Mouse (Mus musculus) lung, adult 18-20 months (tissue): ENCODE data around the gene Pex14.
"Not testable (repeated sequence)": the region's sequence is repeated elsewhere in the genome, so short reads cannot be mapped to it uniquely, and the experiment has no call there.

ENCODE experiments used
- DNase-seq, 2 experiments: peaks; one replicate each; pipeline ENCODE4 v3.0.0; 2022; ENCODE audit warnings: mixed read lengths in 2 of 2

Gene Pex14

DNA sequence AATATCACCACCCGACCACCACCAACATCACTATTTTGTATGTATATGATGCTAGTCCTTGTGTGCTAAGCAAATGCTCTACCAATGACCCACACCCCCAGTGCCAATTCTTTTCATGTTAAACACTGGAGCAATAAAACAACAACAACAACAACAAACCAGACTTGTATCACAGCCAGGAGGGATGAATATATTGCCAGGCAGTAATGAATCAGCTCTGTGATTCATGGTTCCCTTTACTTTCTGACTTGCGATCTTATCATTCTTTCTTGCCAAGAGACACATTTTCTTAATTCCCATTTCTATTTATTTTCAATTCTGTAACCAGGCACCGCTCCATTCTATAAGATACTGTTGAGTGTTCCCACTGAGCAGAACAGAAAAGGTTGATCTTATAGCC, 1.8 kb upstream of the Pex14 start:
- DNase-seq = no peak

DNA sequence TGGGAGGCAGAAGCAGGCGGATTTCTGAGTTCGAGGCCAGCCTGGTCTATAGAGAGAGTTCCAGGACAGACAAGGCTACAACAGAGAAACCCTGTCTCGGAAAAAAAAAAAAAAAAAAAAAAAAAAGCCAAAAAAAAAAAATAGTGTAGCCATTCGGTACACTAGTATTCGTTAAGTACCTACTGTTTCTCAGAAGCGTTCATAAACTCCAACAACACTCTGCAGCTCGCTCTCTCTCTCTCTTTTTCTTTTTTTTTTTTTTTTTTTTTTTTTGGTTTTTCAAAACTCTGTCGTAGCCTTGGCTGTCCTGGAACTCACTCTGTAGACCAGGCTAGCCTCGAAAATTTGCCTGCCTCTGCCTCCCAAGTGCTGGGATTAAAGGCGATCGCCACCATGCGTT, 773 bp upstream of the Pex14 start:
- not testable (repeated sequence) for DNase-seq

DNA sequence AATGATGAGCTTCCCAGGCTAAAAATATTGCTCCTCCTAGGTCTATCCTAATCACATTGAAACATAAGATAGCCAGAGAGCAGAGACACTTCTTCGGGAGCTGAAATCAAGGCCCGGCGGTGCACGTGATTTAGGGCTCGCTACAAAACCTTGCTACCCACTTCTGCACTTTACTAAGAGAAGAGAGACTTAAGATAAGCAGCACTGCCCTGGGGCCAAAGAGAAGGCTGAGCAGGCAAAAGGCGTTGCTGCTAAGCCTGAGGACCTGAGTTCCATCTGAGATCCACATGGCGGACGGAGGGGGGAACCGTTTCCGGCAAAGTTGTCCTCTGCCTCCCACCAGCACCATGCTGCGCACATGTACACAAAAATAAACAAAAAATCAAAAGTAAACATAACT, 1.1 kb downstream of the Pex14 start:
- no peak for DNase-seq

DNA sequence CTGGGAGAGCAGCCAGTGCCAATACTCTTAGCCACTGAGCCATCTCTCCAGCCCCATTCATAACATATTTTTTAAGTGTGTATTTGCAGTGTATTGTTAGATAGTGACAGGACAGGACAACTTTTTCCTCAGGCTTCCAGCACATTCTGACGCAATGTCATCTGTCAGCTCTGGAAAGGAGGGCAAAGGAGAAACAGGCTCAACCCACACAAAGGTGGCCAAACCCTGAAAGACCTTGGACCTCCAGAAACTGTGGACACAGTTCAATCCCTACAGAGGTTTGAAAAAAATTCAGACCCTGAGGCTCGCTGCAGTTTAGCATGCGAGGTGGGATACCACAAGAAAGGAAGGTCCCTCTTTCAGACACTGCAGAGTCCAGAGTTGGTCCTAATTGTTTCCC, 1.7 kb downstream of the Pex14 start:
- no peak for DNase-seq

DNA sequence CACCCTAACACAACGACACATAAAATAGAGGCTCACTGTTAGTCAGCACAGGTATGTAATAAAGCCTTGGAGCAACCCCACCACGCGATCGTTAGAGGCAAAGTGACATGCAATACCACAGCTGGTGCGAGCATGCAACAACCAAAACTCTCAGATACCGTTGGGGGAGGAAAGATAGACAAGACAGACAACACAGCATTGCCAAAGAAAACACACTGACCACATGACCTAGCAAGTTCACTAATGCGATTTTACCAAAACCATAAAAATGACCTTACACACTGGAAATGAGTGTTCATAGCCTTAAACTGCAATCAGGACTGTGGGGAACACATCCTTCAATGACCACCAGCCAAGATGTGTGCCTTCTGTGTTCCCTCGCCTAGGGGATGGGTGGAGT, 8.3 kb downstream of the Pex14 start:
- no peak for DNase-seq

DNA sequence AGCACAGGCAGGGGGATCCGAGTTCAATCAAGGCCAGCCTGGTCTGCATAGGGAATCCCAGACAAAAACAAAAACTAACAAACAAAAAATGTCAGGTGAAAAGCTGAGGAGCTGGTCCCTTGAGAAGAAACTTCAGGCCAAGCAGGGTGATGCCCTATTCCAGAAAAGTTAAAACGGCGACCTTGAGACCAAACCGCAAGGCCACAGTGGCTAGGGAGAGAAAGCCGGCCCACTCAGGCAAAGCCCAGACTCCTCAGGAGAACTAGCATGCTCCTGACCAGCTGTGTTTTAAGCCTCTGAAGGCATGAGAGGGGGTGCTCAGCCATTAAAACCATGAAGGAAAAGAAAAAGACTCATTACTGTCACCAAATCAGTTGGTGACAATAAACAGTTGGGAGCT, 14.3 kb downstream of the Pex14 start:
- no peak for DNase-seq

DNA sequence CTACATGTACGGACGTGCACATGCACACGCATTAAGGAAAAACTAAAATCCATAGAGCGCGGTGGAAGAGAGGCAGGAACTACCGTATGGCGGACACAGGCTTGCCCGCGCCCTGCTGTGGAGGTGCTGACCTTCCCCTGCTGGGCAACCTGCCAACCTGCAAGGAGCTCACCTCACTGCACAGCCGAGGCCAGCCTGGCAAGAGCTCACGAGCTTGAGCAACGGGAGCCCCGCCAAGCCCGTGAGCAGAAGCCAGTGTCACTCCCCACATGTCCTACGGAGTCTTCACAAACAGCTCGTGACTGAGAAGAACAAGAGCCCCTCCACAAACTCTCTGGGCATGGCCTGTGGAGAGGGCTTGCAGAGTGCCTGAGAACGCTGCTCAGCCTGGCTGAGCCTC, 18.1 kb downstream of the Pex14 start:
- DNase-seq = peak; percentile 80 to 87

DNA sequence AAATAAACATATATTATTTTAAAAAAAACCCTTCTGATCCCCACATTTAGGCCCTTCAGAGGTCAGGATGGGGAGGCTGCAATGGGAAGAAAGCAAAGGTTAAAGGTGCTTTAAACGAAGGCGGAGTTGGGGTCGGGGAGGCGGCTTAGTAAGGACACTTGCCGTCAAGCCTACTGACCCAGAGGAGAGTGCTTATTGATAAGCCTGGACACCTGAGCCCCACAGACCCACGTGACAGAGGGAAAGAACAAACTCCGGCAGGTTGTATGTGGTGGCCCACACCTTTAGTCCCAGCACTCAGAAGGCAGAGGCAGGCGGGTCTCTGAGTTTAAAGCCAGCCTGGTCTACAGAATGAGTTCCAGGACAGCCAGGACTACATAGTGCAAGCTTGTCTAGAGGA, 19.6 kb downstream of the Pex14 start:
- no peak for DNase-seq

DNA sequence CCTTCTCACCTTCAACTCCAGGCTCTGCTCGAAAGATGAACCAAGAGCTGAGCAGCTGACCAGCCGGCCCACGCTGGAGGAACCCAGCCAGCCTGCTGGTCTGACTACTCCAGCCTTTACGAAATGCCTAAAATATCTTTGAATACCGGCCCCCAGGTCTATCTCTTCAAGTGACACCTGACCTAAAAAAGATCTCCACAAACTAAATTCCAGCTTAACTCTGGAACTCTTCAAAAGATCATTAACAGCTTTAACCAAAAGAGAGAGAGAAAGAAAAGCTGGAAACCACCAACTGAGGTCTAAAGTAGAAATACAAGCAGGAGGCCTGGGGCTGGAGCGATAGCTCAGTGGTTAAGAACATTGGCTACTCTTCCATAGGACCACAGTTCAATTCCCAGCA, 20.0 kb downstream of the Pex14 start:
- DNase-seq = no peak

DNA sequence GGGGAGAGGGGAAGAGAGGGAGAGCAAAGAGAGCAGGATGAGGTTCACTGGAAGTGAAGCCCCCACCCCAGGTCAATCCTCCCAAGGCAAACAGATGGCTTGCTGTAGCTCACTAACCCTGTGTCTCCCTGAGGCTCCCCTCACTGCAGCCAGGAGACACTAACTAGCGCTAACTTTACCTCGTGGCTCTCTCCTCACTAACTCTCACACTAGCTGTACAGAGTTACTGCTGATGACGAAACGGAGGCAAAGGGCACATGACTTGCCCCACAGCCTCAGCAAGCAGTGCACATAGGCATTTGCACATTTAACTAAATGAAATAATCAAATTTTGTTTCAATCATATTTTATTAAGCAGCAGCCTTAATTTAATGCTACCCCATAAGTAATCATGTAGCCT, 21.4 kb downstream of the Pex14 start:
- no peak for DNase-seq

DNA sequence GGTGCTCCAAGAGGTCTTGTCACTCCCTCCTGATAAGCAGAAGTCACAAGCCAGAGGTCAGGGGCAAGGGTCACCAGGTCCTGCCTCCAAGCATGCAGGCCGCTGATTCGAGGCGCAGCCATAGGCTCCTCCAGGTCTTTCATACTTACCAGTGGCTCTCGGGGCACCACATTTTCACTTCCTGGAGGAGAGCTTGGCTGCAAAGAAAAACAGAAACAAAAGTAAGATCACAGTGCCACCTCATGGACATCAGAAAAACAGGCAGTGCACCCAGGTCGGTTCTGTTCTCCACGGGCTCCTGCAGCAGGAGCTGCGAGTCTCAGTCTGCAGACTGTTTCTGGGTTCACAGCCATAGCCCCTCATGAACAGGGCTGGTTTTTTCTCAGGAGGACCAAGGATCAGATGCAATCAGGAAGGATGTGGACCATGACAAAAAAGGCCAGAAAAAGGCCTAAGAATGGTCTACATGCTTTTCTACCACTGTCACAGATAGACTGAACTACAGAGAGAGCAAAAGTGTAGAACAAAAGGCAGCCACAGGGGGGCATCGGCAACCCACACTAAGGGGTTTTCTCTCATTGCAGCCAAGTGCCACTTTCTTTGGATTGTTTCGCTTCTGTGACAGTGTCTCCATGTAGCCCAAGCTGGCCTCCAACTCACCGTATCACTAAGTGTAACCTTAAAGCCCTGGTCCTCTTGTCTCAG, 23.7 kb downstream of the Pex14 start:
- DNase-seq = peak; percentile 77 to 78

DNA sequence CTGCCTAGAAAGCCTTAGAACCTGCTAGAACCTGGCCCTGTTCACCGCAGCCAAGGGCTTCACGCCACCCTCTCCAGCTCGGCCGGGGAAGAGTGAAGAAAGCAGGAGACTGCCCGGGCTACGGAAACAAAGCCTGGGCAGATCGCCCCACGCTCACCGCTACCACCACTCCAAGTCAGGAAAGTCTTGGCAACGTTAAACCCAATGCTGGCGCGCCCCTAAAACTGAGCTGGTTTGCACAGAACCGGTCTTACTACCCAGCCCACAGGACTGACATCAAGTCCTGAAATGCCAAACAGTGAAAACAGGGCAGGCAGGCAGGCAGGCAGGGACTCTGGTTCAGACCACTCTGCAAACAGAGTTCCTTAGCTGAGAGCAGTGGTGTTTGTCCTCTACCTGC, 24.6 kb downstream of the Pex14 start:
- peak; percentile 57 to 64 for DNase-seq

DNA sequence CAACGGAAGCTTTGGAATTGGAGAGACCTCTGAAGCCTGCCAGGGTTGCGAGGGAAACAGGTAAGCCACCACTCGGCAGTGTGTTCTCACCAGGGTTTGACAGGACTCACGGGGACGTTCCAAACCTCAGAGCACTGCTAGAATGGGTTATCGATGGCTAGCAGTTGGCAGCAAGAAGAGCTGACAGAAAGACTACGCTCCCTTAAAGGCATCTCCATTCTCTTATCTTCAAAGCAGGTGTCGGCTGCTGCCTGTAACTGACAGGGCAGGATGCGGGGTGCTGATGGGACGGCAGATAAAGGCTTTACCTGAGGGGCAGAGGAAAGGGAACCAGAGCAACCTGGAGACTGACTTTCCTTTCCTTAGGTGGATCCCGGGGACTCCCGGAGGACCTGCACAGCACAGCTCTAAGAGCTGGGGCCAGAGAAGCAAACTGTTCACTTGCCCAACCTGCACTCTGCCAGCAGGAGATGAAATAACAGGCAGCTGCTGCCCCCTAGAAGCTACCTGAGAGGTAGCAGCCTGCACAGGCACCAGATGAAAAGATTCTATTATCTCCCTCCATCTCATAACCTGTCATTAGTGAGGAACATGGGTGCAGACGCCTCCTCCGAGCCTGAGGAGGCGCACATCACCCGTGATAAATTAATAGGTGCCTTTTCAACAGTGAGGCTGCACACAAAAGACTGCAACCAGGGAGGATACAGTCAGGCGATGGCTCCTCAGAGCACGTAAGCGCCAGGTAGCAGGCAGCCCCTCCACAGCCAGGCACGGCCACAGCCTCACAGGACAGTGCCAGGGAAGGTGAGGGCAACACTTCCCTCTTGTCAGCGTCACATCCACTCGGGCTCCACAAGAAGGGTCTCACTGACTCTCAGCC, 32.8 kb downstream of the Pex14 start:
- peak in 1 of 2 experiments; percentile 51 for DNase-seq

DNA sequence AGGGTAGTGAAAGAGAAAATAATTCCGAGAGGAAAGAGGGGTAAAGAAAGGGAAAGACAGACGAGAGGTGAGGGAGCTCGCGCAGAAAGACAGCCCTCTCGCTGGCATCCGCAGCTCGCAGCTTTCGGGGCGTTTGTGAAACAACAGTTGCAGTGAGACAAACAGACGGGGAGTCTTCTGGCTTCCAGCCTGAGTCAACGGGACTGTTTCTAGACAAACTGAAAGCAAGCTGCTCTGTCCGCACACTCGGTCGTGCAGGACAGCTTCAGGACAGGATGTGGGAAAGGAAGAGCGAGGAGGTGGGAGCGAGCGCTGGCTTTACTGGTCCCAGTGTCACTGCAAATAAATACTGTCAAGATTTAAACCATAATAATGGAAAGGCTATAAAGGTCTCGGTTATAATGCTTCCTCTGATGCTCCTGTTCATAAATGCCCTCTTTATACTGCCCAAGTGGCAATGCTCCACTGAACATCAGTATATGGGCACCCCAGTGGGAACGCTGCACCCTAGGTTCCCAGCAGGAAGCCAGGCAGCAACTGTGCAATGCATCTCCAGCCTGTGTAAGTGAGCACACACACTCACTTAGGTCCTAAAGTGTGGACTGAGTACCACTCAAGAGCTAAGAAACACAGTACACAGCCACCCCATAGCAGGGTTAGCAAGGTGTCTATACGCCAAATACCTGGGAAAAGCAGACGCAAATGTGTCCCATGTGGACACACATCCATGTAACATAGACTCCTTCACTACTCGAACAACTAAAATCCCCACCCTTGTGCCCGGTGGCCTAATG, 35.4 kb downstream of the Pex14 start:
- peak in 1 of 2 experiments; percentile 34 for DNase-seq

DNA sequence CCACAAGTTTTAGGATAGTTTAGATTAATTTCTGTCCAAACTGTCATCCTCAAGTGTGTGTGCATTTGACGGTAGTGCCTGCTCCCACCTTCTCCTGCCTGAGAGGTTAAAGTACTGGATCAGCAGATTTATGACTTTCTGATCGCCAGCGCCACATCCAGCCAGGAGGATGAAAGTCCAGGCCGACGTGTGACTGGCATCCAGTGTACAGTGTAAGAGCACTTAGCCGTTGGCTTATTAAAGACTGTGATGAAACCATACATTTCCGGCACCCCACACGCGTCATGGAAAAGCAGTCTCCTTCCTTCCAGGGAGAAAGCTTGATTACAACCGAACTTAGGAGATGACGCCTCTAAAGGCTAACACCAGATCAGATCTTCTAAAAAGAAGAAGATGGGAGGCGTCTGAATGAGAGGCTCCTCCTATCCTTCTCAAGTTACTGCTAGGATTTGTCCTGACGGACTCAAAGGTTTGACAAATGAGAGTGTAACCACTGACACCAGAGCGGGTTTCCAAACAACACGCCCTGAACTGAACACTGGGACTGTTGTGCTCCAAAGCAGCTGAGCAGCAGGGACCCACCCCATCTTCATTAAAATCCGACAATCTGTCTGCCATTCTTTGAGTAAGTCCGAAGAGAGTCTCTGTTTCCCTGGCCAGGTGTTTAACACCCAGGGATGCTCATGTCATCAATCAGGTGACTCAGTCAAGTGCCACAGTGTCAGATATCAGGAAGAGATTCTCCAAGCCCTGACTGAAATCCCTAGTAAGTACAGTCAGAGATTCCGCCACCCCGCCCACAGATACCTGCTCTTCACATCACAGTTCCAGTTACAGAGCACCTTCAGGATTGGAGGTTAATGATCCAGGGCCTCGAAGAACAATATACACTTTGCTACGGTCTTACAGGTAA, 37.0 kb downstream of the Pex14 start:
- DNase-seq = no peak

DNA sequence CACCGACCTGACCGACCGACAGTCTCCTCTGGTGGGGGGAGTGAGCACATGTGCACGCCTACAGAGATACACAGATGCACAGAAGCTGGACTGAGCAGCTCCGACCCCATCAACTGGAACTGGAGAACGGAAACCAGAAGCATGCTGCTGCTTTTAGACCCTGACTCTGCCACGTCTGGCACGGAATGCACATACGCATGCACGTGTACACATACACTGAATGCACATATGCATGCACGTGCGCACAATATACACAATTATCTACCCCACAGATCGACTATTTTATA, 38.3 kb downstream of the Pex14 start:
- no peak for DNase-seq

DNA sequence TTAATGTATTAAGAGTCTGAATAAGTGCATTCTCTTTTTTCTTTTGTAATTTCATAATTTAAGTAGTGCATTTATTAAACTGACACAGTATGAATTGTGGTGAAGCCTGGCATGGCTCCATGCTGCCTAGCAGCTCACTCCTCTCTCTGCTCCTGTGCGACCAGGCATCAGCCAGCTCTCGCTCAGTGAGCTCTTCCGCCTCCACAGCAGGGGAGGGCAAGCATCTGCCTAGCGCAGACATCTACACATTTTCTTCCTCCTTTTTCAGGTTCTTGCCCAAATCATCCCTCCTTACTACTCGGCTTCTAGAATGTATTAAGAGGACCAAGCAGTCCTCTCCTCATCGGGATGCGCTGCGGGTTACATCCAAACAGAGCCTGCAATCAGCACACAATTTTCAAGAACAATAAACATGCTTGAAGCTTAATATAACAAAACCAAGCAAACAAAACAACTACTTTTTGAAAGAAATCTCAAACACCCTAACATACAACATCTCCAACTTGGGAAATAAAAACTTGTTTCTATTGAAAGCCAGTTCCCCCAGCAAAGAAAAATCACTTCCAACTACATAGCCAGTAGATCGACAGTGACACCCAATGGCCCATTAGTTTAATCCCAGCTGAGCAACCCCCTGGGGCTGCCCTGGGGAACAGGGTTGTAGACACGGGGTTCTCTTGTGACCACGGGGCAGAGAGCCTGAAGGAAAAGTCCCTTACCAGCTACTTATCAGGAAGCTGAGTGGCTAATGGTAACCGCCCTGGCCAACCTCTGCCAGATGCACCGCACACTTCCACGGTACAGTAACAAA, 38.9 kb downstream of the Pex14 start:
- DNase-seq = no peak

DNA sequence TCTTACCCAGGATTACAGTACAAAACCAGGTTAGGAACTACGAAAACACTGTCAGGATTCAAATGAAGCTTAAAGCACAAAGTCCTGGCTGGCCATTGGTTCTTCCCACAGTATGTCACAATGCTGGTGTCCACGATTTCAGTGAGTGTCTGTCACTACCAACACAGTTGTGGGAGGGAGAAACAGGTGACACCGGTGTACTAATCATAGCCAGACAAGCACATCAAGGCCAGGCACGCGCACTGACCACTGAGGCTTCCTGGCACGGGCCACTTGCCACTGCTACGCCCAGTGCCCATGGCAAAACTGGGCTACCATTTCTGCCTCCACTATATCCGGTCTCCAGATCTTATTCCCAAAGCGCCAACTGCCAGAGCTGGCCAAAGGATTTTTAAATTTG, 40.0 kb downstream of the Pex14 start:
- no peak for DNase-seq

DNA sequence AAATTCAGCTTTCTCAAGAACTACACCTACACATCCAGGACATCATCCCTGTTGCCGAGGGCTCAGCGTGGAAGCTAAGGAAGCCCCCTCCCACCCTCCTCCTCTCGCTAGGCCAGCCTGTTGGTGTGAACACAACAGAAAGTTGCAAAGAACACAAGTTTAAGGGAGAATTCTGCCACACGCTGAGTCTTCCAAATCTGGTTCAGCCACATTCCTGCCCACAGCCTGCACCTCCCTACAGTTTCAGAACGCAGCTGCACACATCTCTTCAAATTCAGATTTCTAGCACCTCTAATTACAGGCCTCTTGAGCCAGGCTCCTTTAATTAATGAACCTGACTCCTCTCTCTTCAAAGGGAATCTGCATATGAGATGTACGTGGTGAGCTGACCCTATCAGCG, 41.4 kb downstream of the Pex14 start:
- DNase-seq = no peak

DNA sequence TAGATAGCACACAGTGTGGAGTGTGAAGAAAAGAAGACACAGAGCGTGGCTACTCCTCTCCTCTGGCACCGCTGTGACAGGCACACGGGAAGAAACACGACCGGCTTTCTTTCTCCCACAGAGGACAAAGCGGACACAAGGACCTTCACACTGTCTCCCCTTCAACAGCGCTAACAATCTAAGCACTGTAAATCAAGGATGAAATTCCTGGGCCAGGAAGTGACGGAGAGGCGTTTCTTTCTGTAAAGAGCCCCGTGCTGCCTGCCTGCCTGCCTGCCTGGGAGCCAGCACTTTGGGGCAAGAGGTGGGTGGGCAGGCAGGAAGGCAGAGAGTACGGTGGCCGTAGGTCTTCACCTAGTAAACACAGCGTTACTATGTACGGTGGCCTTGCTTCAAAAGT, 42.2 kb downstream of the Pex14 start:
- DNase-seq = no peak

DNA sequence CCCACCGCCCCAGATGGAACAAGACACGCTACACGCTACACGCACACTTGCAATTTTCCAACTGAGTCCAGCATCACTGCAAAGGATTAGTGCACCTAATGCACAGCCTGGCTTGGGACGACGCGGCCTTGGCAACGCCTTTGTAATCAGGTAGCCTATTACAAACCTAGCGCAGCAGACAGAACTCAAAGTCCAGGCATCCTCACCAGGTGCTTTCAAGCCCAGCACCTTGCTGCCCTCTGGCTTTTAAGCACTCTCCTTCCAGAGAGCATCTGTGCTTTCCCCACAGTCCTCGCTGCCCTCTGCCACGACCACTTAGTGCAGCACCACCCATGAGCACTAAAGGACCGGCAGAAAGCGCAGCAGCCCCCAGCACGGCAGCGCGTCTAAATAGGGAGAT, 42.7 kb downstream of the Pex14 start:
- no peak for DNase-seq

DNA sequence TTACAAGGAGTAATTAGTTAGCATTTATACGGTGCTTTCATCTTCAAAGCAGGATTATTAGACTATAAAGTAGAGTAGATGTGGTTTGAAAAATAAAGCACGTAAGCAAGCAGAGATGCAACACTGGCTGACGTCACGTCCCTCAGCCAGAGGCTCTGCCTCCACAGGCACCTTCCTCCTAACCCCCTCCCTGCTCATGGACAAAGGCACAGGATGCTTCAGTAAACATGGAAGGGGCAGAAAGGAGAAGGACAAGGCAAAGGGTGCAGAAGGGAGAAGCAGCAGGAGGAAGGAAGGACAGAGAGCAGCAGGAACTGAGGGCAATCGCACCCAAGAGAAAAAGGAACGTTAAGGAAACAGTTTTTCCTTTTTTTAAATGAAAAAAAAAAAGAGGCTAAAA, 43.8 kb downstream of the Pex14 start:
- DNase-seq = no peak
